Mouse (Mus musculus) lung, embryonic 16.5 days (tissue): ENCODE measurements around the gene Ms4a6c. TPM values are rescaled to one million over a fixed set of nuclear protein-coding genes. Genes with fewer than 3 reads are reported as not detected.
"Not testable (repeated sequence)": the region's sequence is repeated elsewhere in the genome, so short reads cannot be mapped to it uniquely, and the experiment has no call there.

Experiments used
- ATAC-seq: fragments of 200-750 bp; cut with Nextera tagmentation; 2 replicates; pipeline ENCODE4 v1.8.0; 2017; ENCODE audit warnings: low read depth, mild to moderate bottlenecking, moderate library complexity
- H3K27ac ChIP-seq: fragments of 300-500 bp; sonication (generic); 2 replicates; pipeline ENCODE4 v1.5.1; 2014; ENCODE audit warnings: mild to moderate bottlenecking, control low read depth, low read length
- H3K27me3 ChIP-seq: fragments of 300-500 bp; sonication (generic); 2 replicates; pipeline ENCODE4 v1.6.1; 2014; ENCODE audit warnings: low read depth, low read length, mixed read lengths; ENCODE audit not compliant: control insufficient read depth, insufficient read depth
- H3K36me3 ChIP-seq: fragments of 300-500 bp; sonication (generic); 2 replicates; pipeline ENCODE4 v1.6.1; 2014; ENCODE audit warnings: low read length; ENCODE audit not compliant: control insufficient read depth, insufficient read depth
- H3K4me1 ChIP-seq: fragments of 300-500 bp; sonication (generic); replicated peaks from 2 replicates; pipeline ENCODE4 v1.6.1; 2014; ENCODE audit warnings: low read length, mixed read lengths; ENCODE audit not compliant: control insufficient read depth, insufficient read depth
- H3K4me2 ChIP-seq: fragments of 300-500 bp; sonication (generic); 2 replicates; pipeline ENCODE4 v1.6.1; 2014; ENCODE audit warnings: low read depth, low read length, control low read depth
- H3K4me3 ChIP-seq: fragments of 300-500 bp; sonication (generic); 2 replicates; pipeline ENCODE4 v1.5.1; 2014; ENCODE audit warnings: mild to moderate bottlenecking, low read length, control low read depth
- H3K9ac ChIP-seq: fragments of 300-500 bp; sonication (generic); 2 replicates; pipeline ENCODE4 v1.6.1; 2014; ENCODE audit warnings: low read length, control low read depth
- H3K9me3 ChIP-seq: fragments of 300-500 bp; sonication (generic); 2 replicates; pipeline ENCODE4 v1.6.1; 2016; ENCODE audit warnings: low read length; ENCODE audit not compliant: control insufficient read depth
- WGBS: fragments of 180-500 bp; shearing (Covaris S2); extraction: QIAGEN DNeasy Blood & Tissue Kit; methylation state at CpG from one replicate; pipeline ENCODE4 v1.1.7; 2014; 5-methylcytosine and 5-hydroxymethylcytosine counted together
- polyA plus RNA-seq: library from polyadenylated mRNA; unstranded; fragments of >200 nt; fragmentation: Nextera tagmentation; extraction: Ambion mirVana; gene quantifications from 2 replicates; pipeline ENCODE4 v1.2.1, GENCODE M21; 2015

Ms4a6c gene
- polyA plus RNA-seq, 1 experiment from 2014 or later: 8.3 TPM

DNA sequence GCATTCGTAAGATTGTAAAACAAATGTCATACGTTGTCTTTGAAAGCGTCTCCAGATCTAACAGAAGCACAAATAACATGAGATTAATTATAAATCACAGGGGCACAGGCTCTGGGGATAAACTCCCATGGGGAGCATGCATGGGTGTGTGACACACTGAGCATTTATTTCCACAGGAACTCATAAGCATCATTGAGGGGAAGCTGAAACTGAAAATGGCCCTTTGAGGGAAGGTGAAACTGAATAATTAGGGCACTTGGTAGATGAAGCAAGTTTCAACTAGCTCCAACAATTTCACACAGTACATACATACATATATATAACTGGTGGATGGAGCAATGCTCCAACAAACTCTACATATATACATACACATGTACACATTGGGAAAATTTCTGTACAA is 25.4 kb downstream of the Ms4a6c start:
- Histone ChIP-seq H3K27me3 (no peaks in the 10 kb centered on the region), H3K9me3 (no peaks in the 10 kb centered on the region), H3K9ac (no peak overlapping the region), H3K36me3 (no peaks in the 10 kb centered on the region), H3K4me1 (no peaks in the 10 kb centered on the region), H3K4me2 (no peak overlapping the region), H3K27ac (no peak overlapping the region), H3K4me3 (no peak overlapping the region)
- WGBS: 56% methylated on average over 3 of the region's 3 CpGs
- no peak for ATAC-seq

DNA sequence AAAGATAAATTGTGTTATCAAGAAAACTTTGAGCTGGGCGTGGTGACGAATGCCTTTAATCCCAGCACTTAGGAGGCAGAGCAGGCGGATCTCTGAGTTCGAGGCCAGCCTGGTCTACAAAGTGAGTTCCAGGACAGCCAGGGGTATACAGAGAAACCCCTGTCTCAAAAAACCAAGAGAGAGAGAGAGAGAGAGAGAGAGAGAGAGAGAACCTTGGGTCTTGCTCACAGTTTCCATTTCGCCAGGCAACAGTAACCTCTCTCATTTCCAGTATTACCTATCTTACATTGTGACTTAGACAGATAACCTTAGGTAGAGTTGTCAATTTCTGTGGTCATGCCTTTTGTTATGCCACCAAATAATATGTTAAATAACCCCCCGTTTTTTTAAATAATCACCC is 27.2 kb downstream of the Ms4a6c start:
- WGBS: 77% methylated on average over 6 of the region's 6 CpGs
- Histone ChIP-seq H3K4me3 (no peak overlapping the region), H3K27me3 (no peaks in the 10 kb centered on the region), H3K27ac (no peak overlapping the region), H3K9me3 (no peaks in the 10 kb centered on the region), H3K4me2 (no peak overlapping the region), H3K9ac (no peak overlapping the region), H3K36me3 (no peaks in the 10 kb centered on the region), H3K4me1 (no peaks in the 10 kb centered on the region)
- no peak for ATAC-seq

DNA sequence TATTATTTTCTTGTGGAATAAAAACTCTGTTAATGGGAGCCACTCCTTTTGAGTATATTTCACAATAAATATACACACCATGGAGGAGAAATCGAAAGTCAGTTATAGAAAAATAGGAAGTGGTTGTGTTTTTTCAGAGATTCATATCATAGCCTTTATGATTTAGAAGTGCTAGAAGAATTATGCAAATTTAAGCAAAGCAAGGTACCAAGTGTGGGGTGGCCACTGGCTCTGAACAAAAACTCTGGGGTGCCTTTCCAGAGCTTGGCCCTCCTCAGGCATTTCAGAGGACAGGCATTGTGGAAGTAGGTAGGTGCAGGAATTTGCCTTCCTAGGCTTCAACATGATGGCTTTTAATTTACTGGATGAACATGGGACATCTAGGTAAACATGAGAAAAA is 28.1 kb downstream of the Ms4a6c start:
- H3K36me3 ChIP-seq, H3K4me3 ChIP-seq, H3K9ac ChIP-seq, H3K27me3 ChIP-seq, H3K4me2 ChIP-seq, ATAC-seq, H3K27ac ChIP-seq, H3K9me3 ChIP-seq, H3K4me1 ChIP-seq: not testable (repeated sequence)
- WGBS: 66% methylated on average over 1 of the region's 1 CpGs

DNA sequence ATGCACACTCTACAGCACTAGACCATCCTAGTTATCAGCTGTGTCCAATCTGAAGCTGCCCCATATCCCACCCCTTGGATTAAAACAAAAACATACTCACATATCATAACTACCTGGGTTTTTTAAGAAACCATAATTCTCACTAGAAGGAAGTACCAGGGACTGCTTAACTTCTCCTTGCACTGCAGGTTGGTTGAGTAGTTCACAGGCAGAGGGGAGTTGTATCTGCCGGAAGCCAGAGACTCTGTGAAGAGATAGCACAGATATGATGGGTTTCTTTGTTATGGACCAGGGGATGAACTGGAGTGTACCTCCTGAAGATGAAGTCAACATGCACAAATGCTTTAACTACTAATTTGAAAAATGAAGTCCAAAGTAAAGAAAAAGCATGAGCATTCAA is 31.6 kb downstream of the Ms4a6c start:
- no peak for ATAC-seq
- Histone ChIP-seq H3K36me3 (no peaks in the 10 kb centered on the region), H3K4me1 (no peaks in the 10 kb centered on the region), H3K27ac (no peak overlapping the region), H3K4me3 (no peak overlapping the region), H3K9ac (no peak overlapping the region), H3K4me2 (no peak overlapping the region), H3K9me3 (no peaks in the 10 kb centered on the region), H3K27me3 (no peaks in the 10 kb centered on the region)
- 81% methylated on average over 1 of the region's 1 CpGs for WGBS

DNA sequence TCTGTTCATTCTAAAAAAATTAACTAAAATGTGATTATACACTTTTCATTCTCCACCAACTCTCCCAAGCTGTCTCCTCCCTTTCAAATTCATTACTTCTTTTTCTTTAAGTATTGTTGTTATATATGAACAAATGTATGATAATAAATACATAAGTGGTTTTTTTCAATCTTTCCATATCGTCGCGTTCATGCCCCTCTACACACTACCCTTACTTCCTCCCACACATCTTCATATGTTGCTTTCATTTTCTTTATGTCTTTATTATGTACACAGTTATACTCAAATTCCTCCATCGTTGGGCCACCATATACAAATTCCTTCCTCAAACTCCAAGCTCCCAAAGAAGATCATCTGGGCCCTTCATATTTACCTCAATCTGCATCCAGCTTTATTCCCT is 32.2 kb downstream of the Ms4a6c start:
- Histone ChIP-seq H3K27ac (no peak overlapping the region), H3K9me3 (no peaks in the 10 kb centered on the region), H3K4me2 (no peak overlapping the region), H3K4me1 (no peaks in the 10 kb centered on the region), H3K4me3 (no peak overlapping the region), H3K36me3 (no peaks in the 10 kb centered on the region), H3K9ac (no peak overlapping the region), H3K27me3 (no peaks in the 10 kb centered on the region)
- WGBS: 79% methylated on average over 4 of the region's 4 CpGs
- ATAC-seq: no peak

DNA sequence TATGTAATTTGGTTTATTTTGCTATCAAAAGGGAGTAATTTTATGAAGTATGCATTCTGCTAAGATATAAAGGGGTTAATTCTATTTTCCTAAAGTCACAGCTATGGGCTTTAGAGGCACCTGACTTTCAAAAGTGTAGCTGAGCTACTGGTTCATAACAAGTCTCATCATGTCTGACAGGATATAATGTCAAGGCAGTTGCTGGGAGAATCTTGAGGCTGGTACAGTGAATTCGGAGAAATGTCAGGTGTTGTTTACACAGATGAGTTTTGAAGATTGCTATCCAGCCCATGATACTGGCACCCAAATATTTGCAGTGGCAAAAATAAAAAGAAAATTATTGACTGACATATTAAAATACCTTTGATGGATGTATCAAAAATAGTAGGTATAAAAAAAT is 35.7 kb downstream of the Ms4a6c start:
- 56% methylated on average over 1 of the region's 1 CpGs for WGBS
- no peak for ATAC-seq
- Histone ChIP-seq H3K4me3 (no peak overlapping the region), H3K4me2 (no peak overlapping the region), H3K9me3 (no peaks in the 10 kb centered on the region), H3K9ac (no peak overlapping the region), H3K4me1 (no peaks in the 10 kb centered on the region), H3K36me3 (no peaks in the 10 kb centered on the region), H3K27me3 (no peaks in the 10 kb centered on the region), H3K27ac (no peak overlapping the region)

DNA sequence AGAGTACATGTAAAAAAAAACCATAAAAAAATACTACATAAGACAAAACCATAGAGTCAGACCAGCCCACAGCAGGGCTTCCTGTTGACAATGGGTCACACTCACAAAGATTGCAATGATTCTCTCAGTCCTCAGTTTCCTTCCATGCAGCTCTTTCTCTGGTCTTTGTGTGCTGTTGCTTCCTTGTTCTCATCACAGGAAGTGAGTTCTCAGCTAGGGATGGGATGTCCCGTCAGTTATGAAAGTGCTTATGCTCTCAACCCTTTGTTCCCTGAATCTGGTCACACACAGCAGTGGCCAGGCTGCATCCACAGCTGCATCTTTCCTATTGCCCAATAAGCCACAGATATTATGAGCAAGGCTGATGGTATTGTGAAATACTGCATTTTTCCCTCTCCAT is 44.3 kb downstream of the Ms4a6c start:
- Histone ChIP-seq H3K4me3 (no peak overlapping the region), H3K27me3 (no peaks in the 10 kb centered on the region), H3K9me3 (no peaks in the 10 kb centered on the region), H3K4me1 (no peaks in the 10 kb centered on the region), H3K36me3 (no peaks in the 10 kb centered on the region), H3K9ac (no peak overlapping the region), H3K27ac (no peak overlapping the region), H3K4me2 (no peak overlapping the region)
- ATAC-seq: no peak
- 37% methylated on average over 1 of the region's 1 CpGs for WGBS

DNA sequence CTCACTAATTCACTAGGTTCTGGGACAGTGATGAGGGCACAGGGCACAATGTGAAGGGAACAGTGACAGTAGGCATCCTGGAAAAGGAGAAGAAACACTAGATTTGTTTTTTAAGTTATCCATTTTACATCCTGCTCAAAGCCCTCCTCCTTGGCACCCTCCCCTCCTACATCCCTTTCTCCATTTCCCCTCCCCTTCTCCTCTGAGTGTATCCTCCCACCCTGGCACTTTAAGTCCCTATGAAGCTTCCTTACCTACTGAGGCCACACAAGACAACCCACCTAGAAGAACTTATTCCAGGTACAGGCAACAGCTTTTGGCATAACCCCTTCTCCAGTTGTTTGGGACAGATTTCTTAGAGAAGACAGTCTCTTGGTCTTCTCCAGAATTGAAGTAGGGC is 47.1 kb downstream of the Ms4a6c start, which contains the start of gene Ms4a6b:
Gene Ms4a6b (plus strand): TSS at position 267 of the 400 bp plus-strand sequence.
- no peaks in the 10 kb centered on the region for H3K27me3 ChIP-seq
- H3K27ac ChIP-seq: no peak within 1 kb of the TSS
- no peak within 1 kb of the TSS for H3K4me2 ChIP-seq
- H3K4me1 ChIP-seq: no peaks in the 10 kb centered on the region
- H3K9ac ChIP-seq: no peak within 1 kb of the TSS
- no peak within 1 kb of the TSS for H3K4me3 ChIP-seq
- ATAC-seq: no peak
- no peaks in the 10 kb centered on the region for H3K9me3 ChIP-seq
- no peaks in the 10 kb centered on the region for H3K36me3 ChIP-seq

DNA sequence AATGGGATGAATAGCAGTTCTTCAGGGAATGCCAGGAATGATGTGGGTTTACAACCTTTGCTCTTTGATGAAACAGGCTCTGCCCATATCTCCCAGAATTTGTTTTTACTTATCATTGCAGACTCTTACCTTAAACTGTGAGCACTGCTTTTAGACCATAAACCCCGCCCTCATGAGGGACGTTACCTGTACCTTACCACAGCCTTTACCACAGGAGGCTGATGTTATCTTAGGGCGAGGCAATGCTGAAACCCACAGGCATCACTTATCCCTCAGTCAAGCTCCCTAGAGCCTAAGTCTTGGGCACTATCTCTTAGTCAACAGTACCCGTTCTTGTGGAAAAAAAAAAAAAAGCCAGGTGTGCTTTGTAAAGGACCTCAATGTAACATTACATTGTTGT is 47.7 kb downstream of the Ms4a6c start:
- Histone ChIP-seq H3K9ac (no peak overlapping the region), H3K4me3 (no peak overlapping the region), H3K9me3 (no peaks in the 10 kb centered on the region), H3K4me2 (no peak overlapping the region), H3K27ac (no peak overlapping the region), H3K27me3 (no peaks in the 10 kb centered on the region), H3K4me1 (no peaks in the 10 kb centered on the region), H3K36me3 (no peaks in the 10 kb centered on the region)
- ATAC-seq: no peak
- WGBS: 47% methylated on average over 4 of the region's 4 CpGs

DNA sequence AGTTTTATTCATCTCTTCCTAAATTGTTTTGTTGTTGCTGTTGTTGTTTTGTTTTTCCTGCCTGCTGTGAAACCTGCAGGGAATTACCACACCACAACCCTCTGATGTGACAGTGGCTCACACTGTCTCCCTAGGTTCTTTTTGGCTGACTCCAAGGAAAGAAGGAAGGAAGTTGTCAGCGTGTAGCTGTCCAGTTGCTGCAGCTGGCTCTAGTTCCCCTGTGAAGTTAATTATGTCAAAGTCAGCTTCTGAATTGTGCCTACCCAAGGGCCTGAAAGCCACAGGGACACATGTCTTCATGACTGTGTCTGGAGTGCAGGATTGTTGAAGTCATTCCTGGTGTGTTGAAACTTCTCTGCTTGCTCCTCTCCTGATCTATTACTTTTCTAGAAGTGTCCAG is 48.2 kb downstream of the Ms4a6c start:
- not testable (repeated sequence) for ATAC-seq, H3K9ac ChIP-seq, H3K4me2 ChIP-seq, H3K27ac ChIP-seq, H3K27me3 ChIP-seq, H3K36me3 ChIP-seq, H3K4me1 ChIP-seq, H3K9me3 ChIP-seq, H3K4me3 ChIP-seq
- WGBS: 12% methylated on average over 1 of the region's 1 CpGs
